Mouse (Mus musculus) cerebellum, adult 2 months (tissue): ENCODE measurements at regions not wholly inside any gene's neighbourhood (a gene's known extent, or its start where the extent isn't known, plus 50 kb on each side); places are given as distances from the start of the nearest gene placed in this dataset.

Experiments used
- DNase-seq, 2 experiments: peaks; one replicate each; pipeline ENCODE4 v3.0.0; 2021
- H3K27ac ChIP-seq: fragments of 200-500 bp; 2 replicates; pipeline ENCODE4 v1.5.1; 2012; ENCODE audit warnings: low read length, control low read depth, inconsistent platforms; ENCODE audit not compliant: insufficient read depth
- H3K27me3 ChIP-seq: fragments of 200-500 bp; 2 replicates; pipeline ENCODE4 v1.6.1; 2012; ENCODE audit warnings: inconsistent platforms, mild to moderate bottlenecking, low read length, moderate library complexity; ENCODE audit not compliant: control insufficient read depth, insufficient read depth
- H3K4me1 ChIP-seq: fragments of 200-500 bp; 2 replicates; pipeline ENCODE4 v1.6.1; 2011; ENCODE audit warnings: low read length; ENCODE audit not compliant: control insufficient read depth, insufficient read depth
- H3K4me3 ChIP-seq: fragments of 200-500 bp; replicated peaks from 2 replicates; pipeline ENCODE3; 2011; ENCODE audit warnings: mild to moderate bottlenecking, low read depth, low read length, control low read depth; ENCODE audit not compliant: insufficient read depth
- CTCF ChIP-seq: fragments of 200-500 bp; IDR thresholded peaks from 2 replicates; pipeline ENCODE4 v1.5.1; 2011; ENCODE audit warnings: low read depth, mild to moderate bottlenecking, control low read depth, low read length, moderate library complexity, borderline replicate concordance; ENCODE audit not compliant: insufficient read depth
- POLR2A ChIP-seq: fragments of 200-500 bp; IDR thresholded peaks from 2 replicates; pipeline ENCODE4 v1.6.1; 2011; ENCODE audit warnings: low read length, control low read depth, borderline replicate concordance; ENCODE audit not compliant: insufficient read depth
- WGBS: fragments of 180-500 bp; shearing (Covaris S2); methylation state at CpG from one replicate; pipeline ENCODE4 v1.1.7; 2018; 5-methylcytosine and 5-hydroxymethylcytosine counted together

- Histone ChIP-seq H3K27me3 (no peaks in the 10 kb centered on the region), H3K27ac (no peak overlapping the region), H3K4me1 (no peaks in the 10 kb centered on the region), H3K4me3 (no peak overlapping the region)
- WGBS, result 95% methylated on average over 4 of the region's 4 CpGs
- DNase-seq, result no peak
- TF ChIP-seq CTCF, result no peak
- no peak for TF ChIP-seq POLR2A
Observed at GRCm38 (mm10) chr14:80293378-80293777, 309.5 kb downstream of the Olfm4 start.

GRCm38 (mm10) chr14:80329651-80330050, 345.8 kb downstream of the Olfm4 start:
- no peak for TF ChIP-seq CTCF
- TF ChIP-seq POLR2A, result no peak
- DNase-seq, result no peak
- H3K27me3 ChIP-seq, result no peaks in the 10 kb centered on the region
- H3K4me3 ChIP-seq, result no peak overlapping the region
- H3K27ac ChIP-seq, result no peak overlapping the region
- 38% methylated on average over 2 of the region's 2 CpGs for WGBS
- H3K4me1 ChIP-seq, result no peaks in the 10 kb centered on the region

GRCm38 (mm10) chr14:80362024-80362622, 378.2 kb downstream of the Olfm4 start:
- H3K4me3 ChIP-seq, result no peak overlapping the region
- H3K27ac ChIP-seq, result no peak overlapping the region
- H3K27me3 ChIP-seq, result no peaks in the 10 kb centered on the region
- no peaks in the 10 kb centered on the region for H3K4me1 ChIP-seq
- TF ChIP-seq POLR2A, result no peak
- no peak for DNase-seq

- TF ChIP-seq POLR2A, result no peak
- no peak for TF ChIP-seq CTCF
- Histone ChIP-seq H3K4me3 (no peak overlapping the region), H3K4me1 (no peaks in the 10 kb centered on the region), H3K27me3 (no peaks in the 10 kb centered on the region), H3K27ac (no peak overlapping the region)
- WGBS, result 14% methylated on average over 11 of the region's 11 CpGs
- DNase-seq, result peak in 1 of 2 experiments; percentile 1
Observed at GRCm38 (mm10) chr14:80369448-80370153, 385.7 kb downstream of the Olfm4 start.

- peak; percentile 7 to 12 for DNase-seq
- 11% methylated on average over 1 of the region's 1 CpGs for WGBS
- Histone ChIP-seq H3K27ac (no peak overlapping the region), H3K4me3 (no peak overlapping the region), H3K27me3 (no peaks in the 10 kb centered on the region), H3K4me1 (no peaks in the 10 kb centered on the region)
- TF ChIP-seq POLR2A (no peak), CTCF (no peak)
Observed at GRCm38 (mm10) chr14:80374290-80374689, 390.4 kb downstream of the Olfm4 start.

GRCm38 (mm10) chr14:80377064-80377463, 393.2 kb downstream of the Olfm4 start:
- Histone ChIP-seq H3K27me3 (no peaks in the 10 kb centered on the region), H3K27ac (no peak overlapping the region), H3K4me3 (no peak overlapping the region), H3K4me1 (no peaks in the 10 kb centered on the region)
- 93% methylated on average over 1 of the region's 1 CpGs for WGBS
- no peak for TF ChIP-seq CTCF
- no peak for DNase-seq

GRCm38 (mm10) chr14:80391418-80391817, 407.5 kb downstream of the Olfm4 start:
- 79% methylated on average over 2 of the region's 2 CpGs for WGBS
- no peaks in the 10 kb centered on the region for H3K4me1 ChIP-seq
- no peak for DNase-seq
- no peaks in the 10 kb centered on the region for H3K27me3 ChIP-seq
- H3K27ac ChIP-seq, result no peak overlapping the region
- H3K4me3 ChIP-seq, result no peak overlapping the region
- TF ChIP-seq CTCF (no peak), POLR2A (no peak)

GRCm38 (mm10) chr14:80408317-80408716, 424.4 kb downstream of the Olfm4 start:
- H3K27ac ChIP-seq, result no peak overlapping the region
- TF ChIP-seq POLR2A (no peak), CTCF (no peak)
- H3K4me3 ChIP-seq, result no peak overlapping the region
- no peak for DNase-seq
- no peaks in the 10 kb centered on the region for H3K27me3 ChIP-seq
- H3K4me1 ChIP-seq, result no peaks in the 10 kb centered on the region
- 97% methylated on average over 2 of the region's 2 CpGs for WGBS
